Mouse (Mus musculus) hindbrain, embryonic 16.5 days (tissue): ENCODE results near the gene Calm2. TPM values are rescaled to one million over a fixed set of nuclear protein-coding genes. Genes with fewer than 3 reads are reported as not detected.

Source experiments
- ATAC-seq: fragments of 200-750 bp; cut with Nextera tagmentation; 2 replicates; pipeline ENCODE4 v1.8.0; 2017; ENCODE audit warnings: moderate TSS enrichment, moderate library complexity
- H3K27ac ChIP-seq: fragments of 300-500 bp; sonication (generic); 2 replicates; pipeline ENCODE4 v1.5.1; 2014; ENCODE audit warnings: low read depth, mild to moderate bottlenecking, control low read depth, low read length, moderate library complexity
- H3K27me3 ChIP-seq: fragments of 300-500 bp; sonication (generic); replicated peaks from 2 replicates; pipeline ENCODE4 v1.6.1; 2014; ENCODE audit warnings: low read length; ENCODE audit not compliant: control insufficient read depth, insufficient read depth
- H3K36me3 ChIP-seq: fragments of 300-500 bp; sonication (generic); 2 replicates; pipeline ENCODE4 v1.6.1; 2014; ENCODE audit warnings: mild to moderate bottlenecking, low read length, moderate library complexity, mixed read lengths; ENCODE audit not compliant: control insufficient read depth, insufficient read depth
- H3K4me1 ChIP-seq: fragments of 300-500 bp; sonication (generic); 2 replicates; pipeline ENCODE4 v1.6.1; 2014; ENCODE audit warnings: low read depth, low read length; ENCODE audit not compliant: control insufficient read depth, insufficient read depth
- H3K4me2 ChIP-seq: fragments of 300-500 bp; sonication (generic); 2 replicates; pipeline ENCODE4 v1.6.1; 2014; ENCODE audit warnings: mild to moderate bottlenecking, low read length, control low read depth, moderate library complexity
- H3K4me3 ChIP-seq: fragments of 300-500 bp; sonication (generic); 2 replicates; pipeline ENCODE4 v1.5.1; 2014; ENCODE audit warnings: mild to moderate bottlenecking, low read length, control low read depth, moderate library complexity
- H3K9ac ChIP-seq: fragments of 300-500 bp; sonication (generic); 2 replicates; pipeline ENCODE4 v1.6.1; 2014; ENCODE audit warnings: low read depth, mild to moderate bottlenecking, control low read depth, low read length, moderate library complexity
- H3K9me3 ChIP-seq: fragments of 300-500 bp; sonication (generic); 2 replicates; pipeline ENCODE4 v1.6.1; 2014; ENCODE audit warnings: mild to moderate bottlenecking, low read length, moderate library complexity; ENCODE audit not compliant: control insufficient read depth
- WGBS: fragments of 180-500 bp; shearing (Covaris S2); extraction: QIAGEN DNeasy Blood & Tissue Kit; methylation state at CpG from one replicate; pipeline ENCODE4 v1.1.7; 2014; 5-methylcytosine and 5-hydroxymethylcytosine counted together
- polyA plus RNA-seq: library from polyadenylated mRNA; unstranded; fragments of >200 nt; fragmentation: Nextera tagmentation; extraction: Ambion mirVana; gene quantifications from 2 replicates; pipeline ENCODE4 v1.2.1, GENCODE M21; 2015

Calm2 gene
- polyA plus RNA-seq, 1 experiment from 2014 or later = 3,155 TPM

- Histone ChIP-seq H3K27ac (no peak overlapping the region), H3K36me3 (no peaks in the 10 kb centered on the region), H3K9me3 (no peaks in the 10 kb centered on the region), H3K4me1 (peaks cover 24% of the 10 kb centered on the region), H3K4me2 (no peak overlapping the region), H3K27me3 (no peaks in the 10 kb centered on the region), H3K4me3 (no peak overlapping the region), H3K9ac (no peak overlapping the region)
- no peak for ATAC-seq
- WGBS = 60% methylated on average over 8 of the region's 8 CpGs
Observed at GRCm38 (mm10) chr17:87475356-87475755, 28.6 kb upstream of the Calm2 start.

- 2% methylated on average over 7 of the region's 7 CpGs for WGBS
- no peak for ATAC-seq
- Histone ChIP-seq H3K36me3 (no peaks in the 10 kb centered on the region), H3K9ac (peak overlapping the region; percentile 51), H3K4me2 (peak overlapping the region; percentile 54), H3K27me3 (no peaks in the 10 kb centered on the region), H3K4me3 (peak overlapping the region; percentile 20), H3K4me1 (peaks cover 24% of the 10 kb centered on the region), H3K9me3 (no peaks in the 10 kb centered on the region), H3K27ac (no peak overlapping the region)
Observed at GRCm38 (mm10) chr17:87474501-87474795, 27.7 kb upstream of the Calm2 start.

GRCm38 (mm10) chr17:87473736-87474500, 27.2 kb upstream of the Calm2 start:
- H3K9me3 ChIP-seq = no peaks in the 10 kb centered on the region
- no peaks in the 10 kb centered on the region for H3K36me3 ChIP-seq
- H3K4me1 ChIP-seq = peaks cover 24% of the 10 kb centered on the region
- no peaks in the 10 kb centered on the region for H3K27me3 ChIP-seq
- H3K4me2 ChIP-seq = peak overlapping the region; percentile 54
- WGBS = 1% methylated on average over 23 of the region's 23 CpGs
- peak overlapping the region; percentile 51 for H3K9ac ChIP-seq
- peak overlapping the region; percentile 20 for H3K4me3 ChIP-seq
- peak overlapping the region; percentile 48 for H3K27ac ChIP-seq
- ATAC-seq = peak; percentile 70

- Histone ChIP-seq H3K9ac (peak overlapping the region; percentile 51; the same call in 1 of the 2 replicates), H3K9me3 (no peaks in the 10 kb centered on the region), H3K4me3 (peak overlapping the region; percentile 20), H3K27me3 (no peaks in the 10 kb centered on the region), H3K36me3 (no peaks in the 10 kb centered on the region), H3K27ac (peak overlapping the region; percentile 48), H3K4me2 (peak overlapping the region; percentile 54), H3K4me1 (peaks cover 21% of the 10 kb centered on the region)
- WGBS = 10% methylated on average over 9 of the region's 9 CpGs
- no peak for ATAC-seq
Observed at GRCm38 (mm10) chr17:87473441-87473735, 26.7 kb upstream of the Calm2 start.

- 53% methylated on average over 10 of the region's 10 CpGs for WGBS
- Histone ChIP-seq H3K27ac (no peak overlapping the region; the same call in 1 of the 2 replicates), H3K9ac (no peak overlapping the region), H3K4me1 (peaks cover 16% of the 10 kb centered on the region), H3K4me2 (no peak overlapping the region), H3K4me3 (no peak overlapping the region), H3K36me3 (no peaks in the 10 kb centered on the region), H3K27me3 (no peaks in the 10 kb centered on the region), H3K9me3 (no peaks in the 10 kb centered on the region)
- ATAC-seq = no peak
Observed at GRCm38 (mm10) chr17:87472879-87473278, 26.1 kb upstream of the Calm2 start.

GRCm38 (mm10) chr17:87471661-87472060, 24.9 kb upstream of the Calm2 start:
- 55% methylated on average over 6 of the region's 6 CpGs for WGBS
- H3K9me3 ChIP-seq = no peaks in the 10 kb centered on the region
- H3K27me3 ChIP-seq = no peaks in the 10 kb centered on the region
- H3K4me2 ChIP-seq = no peak overlapping the region
- H3K27ac ChIP-seq = no peak overlapping the region
- no peak overlapping the region for H3K9ac ChIP-seq
- no peak for ATAC-seq
- H3K4me3 ChIP-seq = no peak overlapping the region
- H3K36me3 ChIP-seq = no peaks in the 10 kb centered on the region
- H3K4me1 ChIP-seq = peaks cover 16% of the 10 kb centered on the region

GRCm38 (mm10) chr17:87470797-87471196, 24.1 kb upstream of the Calm2 start:
- Histone ChIP-seq H3K4me1 (peaks cover 16% of the 10 kb centered on the region), H3K27me3 (no peaks in the 10 kb centered on the region), H3K4me3 (no peak overlapping the region), H3K27ac (no peak overlapping the region), H3K9me3 (no peaks in the 10 kb centered on the region), H3K36me3 (no peaks in the 10 kb centered on the region), H3K9ac (no peak overlapping the region), H3K4me2 (no peak overlapping the region)
- 81% methylated on average over 8 of the region's 8 CpGs for WGBS
- ATAC-seq = no peak

- H3K27me3 ChIP-seq = no peaks in the 10 kb centered on the region
- ATAC-seq = no peak
- no peaks in the 10 kb centered on the region for H3K9me3 ChIP-seq
- H3K36me3 ChIP-seq = no peaks in the 10 kb centered on the region
- no peak overlapping the region for H3K27ac ChIP-seq
- H3K4me2 ChIP-seq = no peak overlapping the region
- no peak overlapping the region for H3K4me3 ChIP-seq
- H3K9ac ChIP-seq = no peak overlapping the region
- peaks cover 16% of the 10 kb centered on the region for H3K4me1 ChIP-seq
- 73% methylated on average over 8 of the region's 8 CpGs for WGBS
Observed at GRCm38 (mm10) chr17:87470282-87470681, 23.5 kb upstream of the Calm2 start.

- no peaks in the 10 kb centered on the region for H3K36me3 ChIP-seq
- no peak for ATAC-seq
- no peak overlapping the region for H3K4me2 ChIP-seq
- H3K27me3 ChIP-seq = no peaks in the 10 kb centered on the region
- no peak overlapping the region for H3K4me3 ChIP-seq
- H3K9me3 ChIP-seq = no peaks in the 10 kb centered on the region
- WGBS = 81% methylated on average over 8 of the region's 8 CpGs
- H3K27ac ChIP-seq = no peak overlapping the region
- H3K9ac ChIP-seq = no peak overlapping the region
- peaks cover 14% of the 10 kb centered on the region for H3K4me1 ChIP-seq
Observed at GRCm38 (mm10) chr17:87469428-87469827, 22.7 kb upstream of the Calm2 start.
